Mouse (Mus musculus) olfactory bulb, adult 2 months (tissue): ENCODE results near the gene Eps15.

ENCODE experiments used
- CTCF ChIP-seq: fragments of 200-500 bp; IDR thresholded peaks from 2 replicates; pipeline ENCODE4 v1.5.1; 2012; ENCODE audit warnings: low read depth, mild to moderate bottlenecking, low read length, moderate library complexity; ENCODE audit not compliant: insufficient read depth
- POLR2A ChIP-seq: fragments of 200-500 bp; IDR thresholded peaks from 2 replicates; pipeline ENCODE4 v1.6.1; 2012; ENCODE audit warnings: mild to moderate bottlenecking, low read depth, low read length, moderate library complexity; ENCODE audit not compliant: insufficient read depth

- TF ChIP-seq CTCF (no peak), POLR2A (no peak)
Observed at GRCm38 (mm10) chr4:109262068-109262467, 18.0 kb upstream of the Eps15 start.
